Mouse (Mus musculus): ENCODE measurements around the gene Kdf1. TPM values are rescaled to one million over a fixed set of nuclear protein-coding genes. Genes with fewer than 3 reads are reported as not detected.

The Kdf1 gene
- polyA plus RNA-seq, 1 experiment from 2014 or later = 50.6 TPM

GRCm38 (mm10) chr4:133519369-133519665, 554 bp downstream of the Kdf1 start:
- no peaks in the 10 kb centered on the region for H3K9me3 ChIP-seq (ENCODE audit: control insufficient read depth)
- peak overlapping the region; percentile 53 for H3K4me3 ChIP-seq (ENCODE audit: low read depth, low read length)
- no peaks in the 10 kb centered on the region for H3K4me1 ChIP-seq (replicated peaks; ENCODE audit: control insufficient read depth, insufficient read depth, low read length)
- H3K27ac ChIP-seq (ENCODE audit: low read depth, low read length) = peak overlapping the region; percentile 91
- ATAC-seq = no peak
- 4% methylated on average over 21 of the region's 25 CpGs for WGBS
- H3K27me3 ChIP-seq (replicated peaks; ENCODE audit: control insufficient read depth, insufficient read depth, low read length) = peaks cover 5% of the 10 kb centered on the region; the same call in 1 of the 2 replicates
- H3K4me2 ChIP-seq (replicated peaks; ENCODE audit: low read depth) = peak overlapping the region; percentile 66
- no peak for TF ChIP-seq CTCF (IDR thresholded peaks at IDR 0.05; ENCODE audit: low read depth)
- H3K9ac ChIP-seq (ENCODE audit: low read depth, low read length) = peak overlapping the region; percentile 72
- no peaks in the 10 kb centered on the region for H3K36me3 ChIP-seq (ENCODE audit: control insufficient read depth, insufficient read depth)

- 51% methylated on average over 2 of the region's 2 CpGs for WGBS
These were observed 2.7 kb downstream of the Kdf1 start for GRCm38 (mm10) chr4:133521502-133521901.

GRCm38 (mm10) chr4:133527788-133528187, 9.0 kb downstream of the Kdf1 start:
- 48% methylated on average over 16 of the region's 16 CpGs for WGBS
- H3K9ac ChIP-seq (ENCODE audit: low read depth, low read length) = no peak overlapping the region
- no peaks in the 10 kb centered on the region for H3K9me3 ChIP-seq (ENCODE audit: control insufficient read depth)
- no peak for TF ChIP-seq CTCF (IDR thresholded peaks at IDR 0.05; ENCODE audit: low read depth)
- H3K4me2 ChIP-seq (replicated peaks; ENCODE audit: low read depth) = peak overlapping the region; percentile 47
- ATAC-seq = 0 out of 2 replicates have a peak, but pooled peaks have one; percentile 30
- no peaks in the 10 kb centered on the region for H3K27me3 ChIP-seq (replicated peaks; ENCODE audit: control insufficient read depth, insufficient read depth, low read length)
- no peaks in the 10 kb centered on the region for H3K4me1 ChIP-seq (replicated peaks; ENCODE audit: control insufficient read depth, insufficient read depth, low read length)
- H3K4me3 ChIP-seq (ENCODE audit: low read depth, low read length) = no peak overlapping the region
- no peak overlapping the region for H3K27ac ChIP-seq (ENCODE audit: low read depth, low read length)
- H3K36me3 ChIP-seq (ENCODE audit: control insufficient read depth, insufficient read depth) = peaks cover 37% of the 10 kb centered on the region

More at GRCm38 (mm10) chr4:133521502-133521901, 2.7 kb downstream of the Kdf1 start:
- Histone ChIP-seq H3K4me3 (ENCODE audit: low read depth, low read length) (no peak overlapping the region), H3K9ac (ENCODE audit: low read depth, low read length) (no peak overlapping the region), H3K4me2 (replicated peaks; ENCODE audit: low read depth) (no peak overlapping the region), H3K4me1 (replicated peaks; ENCODE audit: control insufficient read depth, insufficient read depth, low read length) (no peaks in the 10 kb centered on the region), H3K27ac (ENCODE audit: low read depth, low read length) (no peak overlapping the region), H3K9me3 (ENCODE audit: control insufficient read depth) (no peaks in the 10 kb centered on the region), H3K36me3 (ENCODE audit: control insufficient read depth, insufficient read depth) (no peaks in the 10 kb centered on the region), H3K27me3 (replicated peaks; ENCODE audit: control insufficient read depth, insufficient read depth, low read length) (peaks cover 5% of the 10 kb centered on the region; the same call in 1 of the 2 replicates)
- ATAC-seq = no peak
- TF ChIP-seq CTCF (IDR thresholded peaks at IDR 0.05; ENCODE audit: low read depth) = no peak

- WGBS = 75% methylated on average over 3 of the region's 3 CpGs
- no peak for ATAC-seq
- H3K27ac ChIP-seq (ENCODE audit: low read depth, low read length) = no peak overlapping the region
- no peaks in the 10 kb centered on the region for H3K27me3 ChIP-seq (replicated peaks; ENCODE audit: control insufficient read depth, insufficient read depth, low read length)
- TF ChIP-seq CTCF (IDR thresholded peaks at IDR 0.05; ENCODE audit: low read depth) = peak; percentile 61
- peaks cover 81% of the 10 kb centered on the region for H3K36me3 ChIP-seq (ENCODE audit: control insufficient read depth, insufficient read depth)
- 0 out of 2 replicates have a peak, but pooled peaks cover 4% of the 10 kb centered on the region for H3K4me1 ChIP-seq (replicated peaks; ENCODE audit: control insufficient read depth, insufficient read depth, low read length)
- H3K4me2 ChIP-seq (replicated peaks; ENCODE audit: low read depth) = no peak overlapping the region
- no peak overlapping the region for H3K4me3 ChIP-seq (ENCODE audit: low read depth, low read length)
- H3K9ac ChIP-seq (ENCODE audit: low read depth, low read length) = no peak overlapping the region
- H3K9me3 ChIP-seq (ENCODE audit: control insufficient read depth) = no peaks in the 10 kb centered on the region
These were observed 14.0 kb downstream of the Kdf1 start for GRCm38 (mm10) chr4:133532777-133533176.

- Histone ChIP-seq H3K9me3 (ENCODE audit: control insufficient read depth) (no peaks in the 10 kb centered on the region), H3K4me1 (replicated peaks; ENCODE audit: control insufficient read depth, insufficient read depth, low read length) (0 out of 2 replicates have a peak, but pooled peaks cover 6% of the 10 kb centered on the region), H3K4me3 (ENCODE audit: low read depth, low read length) (no peak overlapping the region), H3K9ac (ENCODE audit: low read depth, low read length) (no peak overlapping the region), H3K27me3 (replicated peaks; ENCODE audit: control insufficient read depth, insufficient read depth, low read length) (no peaks in the 10 kb centered on the region), H3K27ac (ENCODE audit: low read depth, low read length) (peak overlapping the region; percentile 70), H3K4me2 (replicated peaks; ENCODE audit: low read depth) (no peak overlapping the region), H3K36me3 (ENCODE audit: control insufficient read depth, insufficient read depth) (peaks cover 84% of the 10 kb centered on the region)
- no peak for TF ChIP-seq CTCF (IDR thresholded peaks at IDR 0.05; ENCODE audit: low read depth)
- ATAC-seq = peak; percentile 42; the same call in 1 of the 2 replicates
- WGBS = 55% methylated on average over 3 of the region's 3 CpGs
These were observed 17.3 kb downstream of the Kdf1 start for GRCm38 (mm10) chr4:133536081-133536480.

- Histone ChIP-seq H3K4me1 (replicated peaks; ENCODE audit: control insufficient read depth, insufficient read depth, low read length) (0 out of 2 replicates have a peak, but pooled peaks cover 6% of the 10 kb centered on the region), H3K27ac (ENCODE audit: low read depth, low read length) (peak overlapping the region; percentile 70), H3K9me3 (ENCODE audit: control insufficient read depth) (no peaks in the 10 kb centered on the region), H3K36me3 (ENCODE audit: control insufficient read depth, insufficient read depth) (peaks cover 85% of the 10 kb centered on the region), H3K4me2 (replicated peaks; ENCODE audit: low read depth) (no peak overlapping the region), H3K4me3 (ENCODE audit: low read depth, low read length) (no peak overlapping the region), H3K9ac (ENCODE audit: low read depth, low read length) (0 out of 2 replicates have a peak overlapping the region, but pooled peaks have one; percentile 22), H3K27me3 (replicated peaks; ENCODE audit: control insufficient read depth, insufficient read depth, low read length) (no peaks in the 10 kb centered on the region)
- ATAC-seq = peak; percentile 54; the same call in 1 of the 2 replicates
- WGBS = 50% methylated on average over 5 of the region's 5 CpGs
- no peak for TF ChIP-seq CTCF (IDR thresholded peaks at IDR 0.05; ENCODE audit: low read depth)
These were observed 17.9 kb downstream of the Kdf1 start for GRCm38 (mm10) chr4:133536652-133537051.

Measured in intestine, postnatal 0 days (tissue).